Mouse (Mus musculus) inflammation-experienced regulatory T-cells, adult 6 months (primary cell): ENCODE measurements at regions not wholly inside any gene's neighbourhood (a gene's known extent, or its start where the extent isn't known, plus 50 kb on each side); places are given as distances from the start of the nearest gene placed in this dataset.

Experiments
- ATAC-seq: one replicate; pipeline ENCODE4 v1.8.0; 2017

DNA sequence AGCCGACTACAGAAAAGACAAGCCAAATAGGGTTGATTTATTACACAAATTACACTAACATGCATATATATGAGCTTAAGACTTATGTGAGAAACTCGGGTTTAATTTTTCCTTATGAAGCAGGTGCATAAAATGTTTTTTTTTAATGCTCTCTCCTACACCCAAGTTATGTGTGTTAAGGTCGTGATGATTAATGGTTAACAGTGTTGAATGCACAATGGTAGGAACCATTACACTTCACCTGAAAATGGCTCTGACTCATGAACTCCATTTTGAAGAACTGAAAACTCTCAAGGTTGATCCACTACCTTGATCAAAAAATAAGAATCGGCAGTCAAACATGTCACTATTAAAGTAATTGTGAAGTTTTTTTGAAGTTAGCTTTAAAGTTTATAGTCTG, 59.4 kb upstream of the Ifne start:
- ATAC-seq = no peak

DNA sequence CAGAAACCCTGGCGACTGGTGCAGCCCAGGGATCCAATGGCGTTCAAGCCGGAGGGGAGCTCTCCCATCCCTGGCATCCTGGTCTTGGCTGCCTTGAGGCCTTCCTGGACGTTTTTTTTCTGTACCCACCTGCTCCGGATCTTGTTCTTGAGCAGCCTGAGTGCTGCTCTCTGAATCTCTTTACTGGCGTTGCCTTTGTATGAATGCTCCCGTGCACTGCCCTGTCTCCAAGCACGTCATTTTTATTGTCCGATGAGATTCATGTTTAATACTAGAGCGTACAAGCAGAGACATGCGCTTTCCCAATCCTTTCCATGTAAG, 58.7 kb upstream of the Ifne start:
- peak; percentile 40 for ATAC-seq

DNA sequence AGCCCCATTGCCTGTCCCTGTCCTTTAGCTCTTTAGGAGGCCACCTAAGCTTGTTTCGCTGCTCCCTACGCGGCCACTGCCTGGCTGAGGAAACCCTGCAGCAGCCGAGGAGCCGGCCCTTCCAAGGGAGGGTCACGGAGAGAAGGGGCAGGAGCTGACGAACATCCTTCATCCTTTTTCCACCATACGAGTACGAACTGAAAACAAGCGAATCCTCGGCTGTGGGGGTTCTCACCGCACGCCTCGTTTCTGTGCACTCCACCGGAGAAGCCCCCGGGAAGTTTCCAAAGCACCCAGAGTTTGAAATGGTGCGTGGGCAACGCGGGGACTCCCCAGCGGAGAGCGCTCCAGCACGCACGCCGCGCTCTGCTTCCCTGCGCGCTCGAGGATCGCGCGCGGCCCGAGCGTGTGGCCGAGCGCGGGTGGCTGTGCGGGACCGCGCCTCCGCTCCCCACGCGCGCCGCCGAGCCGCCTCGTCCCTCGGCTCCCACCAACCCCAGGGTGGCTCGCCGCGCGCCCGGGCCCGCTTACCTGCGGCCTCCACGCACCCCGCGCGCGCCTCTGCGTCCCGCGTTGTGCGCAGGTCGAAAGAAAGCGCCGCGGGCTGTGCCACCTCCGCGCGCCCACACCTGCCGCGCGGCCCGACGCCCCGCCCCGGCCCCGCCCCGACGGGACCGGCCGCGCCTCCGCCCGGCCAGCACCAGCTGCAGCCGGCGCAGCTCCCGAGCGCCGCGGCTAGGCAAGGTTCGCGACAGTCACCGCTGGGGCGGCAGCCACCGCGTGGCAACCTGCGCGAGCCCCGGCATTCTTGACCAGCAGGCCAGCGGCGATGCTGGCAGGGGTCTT, 58.1 kb upstream of the Ifne start:
- ATAC-seq = peak; percentile 80

DNA sequence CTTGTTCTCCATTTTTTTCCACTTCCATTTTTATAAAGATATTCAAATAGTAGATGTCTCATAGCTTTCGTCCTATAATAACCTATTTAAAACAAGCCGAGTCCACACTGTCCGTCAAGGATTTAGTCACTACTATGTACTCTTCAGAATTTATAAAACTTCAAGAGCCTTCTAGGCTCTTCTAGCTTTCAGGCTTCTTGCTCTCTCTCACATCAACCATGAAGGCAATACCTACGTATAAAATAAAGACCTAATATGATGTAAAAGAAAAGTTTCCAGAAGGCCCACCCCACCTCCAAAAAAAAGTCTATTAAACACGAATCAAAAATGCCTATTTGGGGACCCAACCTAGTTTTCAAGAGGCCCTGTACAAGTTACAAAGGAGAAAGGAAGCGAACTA, 57.0 kb upstream of the Ifne start:
- ATAC-seq = no peak

DNA sequence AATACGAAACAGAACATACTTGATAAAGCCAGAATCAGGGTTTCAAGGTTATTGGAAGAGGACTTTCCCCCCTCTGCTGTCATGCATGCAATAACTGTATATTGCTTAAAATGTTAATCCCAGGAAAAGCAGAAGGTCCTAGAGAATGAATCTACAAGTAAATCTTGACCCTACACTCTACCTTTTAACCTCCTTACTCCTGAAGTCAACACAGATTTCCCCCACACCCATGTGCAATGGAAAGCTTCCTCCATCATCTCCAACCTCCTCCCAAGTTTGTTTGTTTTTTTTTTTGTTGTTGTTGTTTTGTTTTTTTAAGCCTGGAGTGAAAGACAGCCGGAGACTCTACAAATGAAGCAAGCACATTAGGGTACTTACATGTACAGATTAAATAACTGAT, 55.9 kb upstream of the Ifne start:
- no peak for ATAC-seq

DNA sequence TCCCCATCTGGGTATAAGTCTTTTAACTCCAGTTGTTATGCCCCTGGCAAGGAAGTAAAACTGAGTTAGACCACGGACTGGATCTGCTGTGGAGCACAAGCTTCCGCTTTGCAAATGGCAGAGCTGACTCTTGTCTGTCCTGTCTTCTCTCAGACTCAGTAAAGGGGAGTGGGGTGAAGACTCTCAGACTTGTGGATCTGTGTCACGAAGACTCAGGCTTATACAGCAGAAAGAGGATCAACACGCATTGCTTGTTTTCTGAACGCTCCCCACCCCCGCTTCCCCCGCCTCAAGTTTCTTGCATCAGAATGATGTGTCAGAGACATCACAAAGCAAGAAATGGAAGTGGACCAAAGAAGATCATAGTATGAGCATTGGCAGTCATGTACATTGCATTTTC, 55.3 kb upstream of the Ifne start:
- no peak for ATAC-seq

DNA sequence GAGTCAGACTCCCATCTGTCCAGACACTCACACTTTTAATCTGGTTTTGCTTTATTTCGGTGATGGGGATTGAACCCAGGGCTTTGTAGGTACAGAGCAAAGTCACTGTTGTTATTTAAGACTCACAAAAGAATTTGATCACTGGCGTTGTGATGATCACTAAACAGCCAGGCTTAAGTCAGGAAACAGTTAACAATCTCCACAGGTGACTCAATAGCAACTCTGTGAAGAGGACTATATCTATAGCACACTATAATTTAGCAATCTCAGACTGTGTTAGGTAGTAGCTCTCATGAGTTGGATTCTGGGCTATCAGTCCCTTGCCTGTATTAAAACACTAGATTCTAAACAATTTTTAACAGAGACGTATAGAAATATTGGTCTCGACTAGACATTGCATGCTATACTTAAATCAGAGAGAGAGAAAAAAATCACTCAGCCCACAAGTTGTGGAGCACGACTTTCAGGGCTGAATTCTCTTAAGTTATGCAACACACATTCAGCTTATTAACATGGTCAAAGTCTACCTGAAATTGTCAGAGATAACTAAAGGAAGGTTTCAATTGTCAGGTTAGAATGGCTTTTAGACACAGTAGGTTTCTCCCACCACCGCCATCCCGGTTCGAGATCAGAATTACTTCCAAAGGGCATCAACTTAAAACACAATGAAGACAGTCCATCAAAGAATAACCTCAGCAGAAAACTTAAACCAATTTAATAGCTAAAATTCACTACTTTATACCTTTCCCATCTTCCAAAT, 54.4 kb upstream of the Ifne start:
- no peak for ATAC-seq

DNA sequence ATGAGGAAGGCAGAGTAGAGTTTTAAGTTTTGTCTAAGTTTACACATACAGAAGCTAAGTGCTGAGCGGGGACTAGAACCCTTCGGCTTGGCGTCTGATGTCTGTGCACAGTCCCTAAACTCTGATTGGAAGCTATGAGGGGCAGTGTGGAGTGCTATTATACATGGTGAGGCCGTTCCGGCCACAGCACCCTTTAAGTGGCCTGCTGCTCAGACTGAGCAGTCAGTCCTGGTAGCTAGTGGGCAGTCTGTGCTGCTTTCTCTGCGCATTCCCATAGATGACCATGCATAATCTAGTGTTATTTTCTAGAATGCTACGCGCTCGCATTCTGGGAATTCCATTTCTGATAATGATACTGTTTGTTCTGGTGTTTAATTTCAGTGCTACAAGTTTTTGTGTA, 51.2 kb upstream of the Ifne start:
- no peak for ATAC-seq
